Mouse (Mus musculus): ENCODE results near the gene Kidins220.

Gene Kidins220

GRCm38 (mm10) chr12:25092027-25092704, 117.4 kb downstream of the Kidins220 start:
- peak; percentile 66 to 87 for DNase-seq (ENCODE audit: low spot score in 2 of 2)

- peak; percentile 53 to 55 for DNase-seq (ENCODE audit: low spot score in 2 of 2)
Observed at GRCm38 (mm10) chr12:25092751-25093211, 118.1 kb downstream of the Kidins220 start.

- DNase-seq (ENCODE audit: low spot score in 2 of 2), result no peak
Observed at GRCm38 (mm10) chr12:25093241-25093774, 118.6 kb downstream of the Kidins220 start.

GRCm38 (mm10) chr12:25094621-25095521, 120.1 kb downstream of the Kidins220 start:
- no peak for DNase-seq (ENCODE audit: low spot score in 2 of 2)

GRCm38 (mm10) chr12:25095538-25095937, 120.8 kb downstream of the Kidins220 start:
- DNase-seq (ENCODE audit: low spot score in 2 of 2), result no peak

GRCm38 (mm10) chr12:25095974-25096639, 121.4 kb downstream of the Kidins220 start:
- DNase-seq (ENCODE audit: low spot score in 2 of 2), result peak; percentile 97

GRCm38 (mm10) chr12:25096640-25097051, 121.9 kb downstream of the Kidins220 start:
- DNase-seq (ENCODE audit: low spot score in 2 of 2), result no peak

GRCm38 (mm10) chr12:25097052-25097209, 122.2 kb downstream of the Kidins220 start, which contains the start of gene Id2:
Id2 (minus strand) TSS chr12:25097140.
- DNase-seq (ENCODE audit: low spot score in 2 of 2), result no peak

- DNase-seq (ENCODE audit: low spot score in 2 of 2), result peak in 1 of 2 experiments; percentile 41
Observed at GRCm38 (mm10) chr12:25097210-25098160, 122.8 kb downstream of the Kidins220 start.

- DNase-seq (ENCODE audit: low spot score in 2 of 2), result no peak
Observed at GRCm38 (mm10) chr12:25098161-25098550, 123.4 kb downstream of the Kidins220 start.

GRCm38 (mm10) chr12:25098561-25099312, 124.0 kb downstream of the Kidins220 start:
- DNase-seq (ENCODE audit: low spot score in 2 of 2), result peak; percentile 85 to 90

- peak; percentile 48 to 55 for DNase-seq (ENCODE audit: low spot score in 2 of 2)
Observed at GRCm38 (mm10) chr12:25099313-25099562, 124.5 kb downstream of the Kidins220 start.

GRCm38 (mm10) chr12:25099563-25100408, 125.1 kb downstream of the Kidins220 start:
- DNase-seq (ENCODE audit: low spot score in 2 of 2), result no peak

GRCm38 (mm10) chr12:25100411-25101217, 125.9 kb downstream of the Kidins220 start:
- DNase-seq (ENCODE audit: low spot score in 2 of 2), result peak; percentile 64 to 67

GRCm38 (mm10) chr12:25101389-25101788, 126.7 kb downstream of the Kidins220 start:
- DNase-seq (ENCODE audit: low spot score in 2 of 2), result no peak

- no peak for DNase-seq (ENCODE audit: low spot score in 2 of 2)
Observed at GRCm38 (mm10) chr12:25103911-25104310, 129.2 kb downstream of the Kidins220 start.

- DNase-seq (ENCODE audit: low spot score in 2 of 2), result no peak
Observed at GRCm38 (mm10) chr12:25104541-25104940, 129.8 kb downstream of the Kidins220 start.

GRCm38 (mm10) chr12:25108865-25109264, 134.1 kb downstream of the Kidins220 start:
- no peak for DNase-seq (ENCODE audit: low spot score in 2 of 2)

All from frontal cortex, postnatal 10 days (tissue).